Mouse (Mus musculus) embryonic facial prominence, embryonic 15.5 days (tissue): ENCODE measurements at regions not wholly inside any gene's neighbourhood (a gene's known extent, or its start where the extent isn't known, plus 50 kb on each side); places are given as distances from the start of the nearest gene placed in this dataset.

ENCODE experiments used
- ATAC-seq: fragments of 200-750 bp; cut with Nextera tagmentation; 2 replicates; pipeline ENCODE4 v1.8.0; 2017; ENCODE audit warnings: low read depth, moderate TSS enrichment; ENCODE audit not compliant: insufficient number of reproducible peaks, low FRiP score, low TSS enrichment
- H3K27ac ChIP-seq: fragments of 300-500 bp; sonication (generic); replicated peaks from 2 replicates; pipeline ENCODE4 v1.5.1; 2015; ENCODE audit warnings: mild to moderate bottlenecking, inconsistent platforms
- H3K27me3 ChIP-seq: fragments of 300-500 bp; sonication (generic); 2 replicates; pipeline ENCODE4 v1.6.1; 2015; ENCODE audit warnings: inconsistent platforms
- H3K36me3 ChIP-seq: fragments of 300-500 bp; sonication (generic); 2 replicates; pipeline ENCODE4 v1.6.1; 2015; ENCODE audit warnings: mild to moderate bottlenecking, inconsistent platforms
- H3K4me1 ChIP-seq: fragments of 300-500 bp; sonication (generic); 2 replicates; pipeline ENCODE4 v1.6.1; 2015; ENCODE audit warnings: inconsistent platforms
- H3K4me2 ChIP-seq: fragments of 300-500 bp; sonication (generic); replicated peaks from 2 replicates; pipeline ENCODE4 v1.6.1; 2015; ENCODE audit warnings: mild to moderate bottlenecking, inconsistent platforms
- H3K4me3 ChIP-seq: fragments of 300-500 bp; sonication (generic); replicated peaks from 2 replicates; pipeline ENCODE4 v1.5.1; 2015; ENCODE audit warnings: mild to moderate bottlenecking, inconsistent platforms
- H3K9ac ChIP-seq: fragments of 300-500 bp; sonication (generic); 2 replicates; pipeline ENCODE4 v1.6.1; 2015; ENCODE audit warnings: inconsistent platforms
- H3K9me3 ChIP-seq: fragments of 300-500 bp; sonication (generic); replicated peaks from 2 replicates; pipeline ENCODE4 v1.6.1; 2016; ENCODE audit warnings: inconsistent platforms
- WGBS: fragments of 180-500 bp; shearing (Covaris S2); methylation state at CpG from one replicate; pipeline ENCODE4 v1.1.7; 2015; 5-methylcytosine and 5-hydroxymethylcytosine counted together

DNA sequence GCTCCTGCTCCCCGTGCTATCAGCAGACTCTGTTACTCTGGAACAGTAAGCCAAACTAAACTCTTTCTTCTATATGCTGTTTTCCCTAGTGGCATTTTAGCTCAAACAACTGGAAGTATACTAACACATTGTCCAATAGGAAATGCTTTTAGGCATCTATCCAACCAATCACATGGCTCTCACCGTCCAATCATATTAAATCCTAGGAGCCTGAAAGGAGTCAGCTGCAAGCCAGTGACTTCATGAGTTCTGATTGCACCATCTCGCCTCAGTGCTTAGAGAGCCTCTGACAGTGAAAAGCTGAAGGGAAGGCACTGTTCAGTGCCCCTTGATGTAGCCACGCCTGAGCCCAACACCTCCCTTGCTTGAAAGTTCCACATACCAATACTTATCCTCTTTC is 221.0 kb upstream of the Tle3 start:
- no peaks in the 10 kb centered on the region for H3K4me1 ChIP-seq
- H3K4me3 ChIP-seq, result no peak overlapping the region
- peaks cover 55% of the 10 kb centered on the region for H3K27me3 ChIP-seq
- H3K9me3 ChIP-seq, result no peaks in the 10 kb centered on the region
- H3K27ac ChIP-seq, result no peak overlapping the region
- no peak overlapping the region for H3K4me2 ChIP-seq
- 79% methylated on average over 4 of the region's 4 CpGs for WGBS
- no peaks in the 10 kb centered on the region for H3K36me3 ChIP-seq
- no peak overlapping the region for H3K9ac ChIP-seq
- ATAC-seq, result no peak

DNA sequence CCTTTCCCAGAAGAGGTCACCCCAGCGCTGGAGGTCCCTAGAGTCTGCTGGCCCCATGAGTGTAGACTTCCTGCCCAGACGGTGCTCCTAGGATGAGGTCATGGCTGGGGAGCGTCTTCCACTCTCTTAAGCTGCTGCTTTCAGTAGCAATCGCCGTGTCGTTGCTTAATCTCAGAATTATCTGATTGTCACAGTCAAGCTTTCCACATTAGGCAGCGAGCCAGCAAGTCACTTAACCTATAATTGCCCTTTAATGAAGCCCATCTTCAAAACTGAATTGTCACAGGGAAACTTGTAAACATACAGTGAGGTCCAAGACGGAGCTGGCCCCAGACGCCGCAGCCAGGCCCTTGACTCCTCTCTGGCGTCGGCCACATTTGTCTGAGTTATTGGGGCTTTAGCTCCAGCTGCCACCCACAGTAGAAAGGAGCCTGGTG is 220.2 kb upstream of the Tle3 start:
- Histone ChIP-seq H3K9ac (no peak overlapping the region), H3K4me3 (no peak overlapping the region), H3K4me1 (no peaks in the 10 kb centered on the region), H3K27ac (no peak overlapping the region), H3K27me3 (peaks cover 57% of the 10 kb centered on the region), H3K36me3 (no peaks in the 10 kb centered on the region), H3K9me3 (no peaks in the 10 kb centered on the region), H3K4me2 (no peak overlapping the region)
- ATAC-seq, result no peak
- 42% methylated on average over 12 of the region's 12 CpGs for WGBS

DNA sequence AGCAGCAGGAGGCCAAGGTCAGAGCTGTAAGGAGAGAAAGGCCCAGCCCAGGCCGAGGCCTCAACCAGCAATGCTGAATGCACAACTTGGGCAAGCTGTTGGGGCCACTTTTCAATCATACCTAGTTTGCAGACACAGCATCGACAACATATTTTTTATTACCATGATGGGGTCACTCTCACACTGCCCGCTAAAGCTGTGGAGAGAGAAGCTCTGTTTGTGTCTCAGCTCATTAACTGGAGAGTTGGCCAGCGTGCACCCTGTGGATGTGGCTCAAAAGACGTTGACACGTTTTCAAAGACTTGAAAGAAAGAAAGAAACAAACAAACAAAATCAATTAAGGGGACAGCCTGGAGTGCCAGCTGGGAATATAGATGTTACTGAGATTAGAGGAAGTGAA is 217.4 kb upstream of the Tle3 start:
- WGBS, result 80% methylated on average over 6 of the region's 6 CpGs
- Histone ChIP-seq H3K27me3 (peaks cover 68% of the 10 kb centered on the region), H3K4me3 (no peak overlapping the region), H3K9me3 (no peaks in the 10 kb centered on the region), H3K27ac (no peak overlapping the region), H3K36me3 (no peaks in the 10 kb centered on the region), H3K9ac (no peak overlapping the region), H3K4me1 (peaks cover 10% of the 10 kb centered on the region; the same call in 1 of the 2 replicates), H3K4me2 (no peak overlapping the region)
- ATAC-seq, result no peak

DNA sequence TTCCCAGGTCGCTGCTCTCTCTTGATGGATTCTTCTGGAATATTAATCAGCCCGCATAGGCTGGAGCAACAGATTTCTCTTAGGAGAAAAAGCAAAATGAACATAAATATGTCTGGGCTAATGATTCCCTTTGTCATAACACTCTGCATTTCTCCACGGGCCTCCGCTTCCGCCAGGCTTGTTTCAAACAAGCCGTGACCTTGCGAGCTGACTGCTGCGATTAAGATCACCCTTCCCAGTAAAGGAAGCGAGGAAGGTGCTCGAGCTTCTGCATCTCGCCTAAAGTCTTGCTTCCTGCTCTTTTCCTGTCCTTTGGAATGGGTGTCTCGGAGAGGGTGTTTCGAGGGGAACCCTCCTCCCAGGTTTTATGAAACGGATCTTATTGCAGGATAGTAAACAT is 216.3 kb upstream of the Tle3 start:
- Histone ChIP-seq H3K27ac (no peak overlapping the region), H3K9ac (no peak overlapping the region), H3K9me3 (no peaks in the 10 kb centered on the region), H3K27me3 (peaks cover 71% of the 10 kb centered on the region), H3K36me3 (no peaks in the 10 kb centered on the region), H3K4me2 (no peak overlapping the region), H3K4me3 (no peak overlapping the region), H3K4me1 (peaks cover 12% of the 10 kb centered on the region; the same call in 1 of the 2 replicates)
- WGBS, result 54% methylated on average over 14 of the region's 14 CpGs
- no peak for ATAC-seq

DNA sequence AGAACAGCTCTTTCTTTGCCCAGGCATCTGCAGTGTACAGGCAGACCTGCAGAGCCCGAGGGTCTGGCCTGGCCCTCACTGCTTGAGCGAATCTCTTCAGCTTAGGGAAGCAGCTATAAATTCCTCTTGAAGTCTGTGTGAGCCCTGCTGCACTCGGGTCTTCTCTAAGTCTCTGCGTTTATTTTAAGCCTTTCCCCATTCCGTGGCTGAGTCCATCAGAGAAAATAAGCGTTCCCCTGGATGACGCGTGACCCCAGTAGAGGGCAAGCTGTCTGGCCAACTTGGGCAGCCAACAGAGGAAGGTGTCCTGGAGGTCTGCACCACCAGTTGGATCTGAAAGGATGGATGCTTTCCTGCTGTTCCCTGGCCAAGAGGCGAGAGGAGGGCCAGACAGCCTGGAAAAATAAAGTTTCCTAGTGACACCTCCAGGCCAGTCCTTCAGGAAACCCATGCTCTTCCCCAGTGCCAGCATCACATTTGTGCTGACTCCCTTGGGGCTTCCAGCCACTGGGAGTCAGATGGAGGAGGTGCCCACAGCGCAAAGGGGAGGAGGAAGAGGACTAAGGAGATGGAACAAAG is 213.9 kb upstream of the Tle3 start:
- WGBS, result 46% methylated on average over 10 of the region's 10 CpGs

DNA sequence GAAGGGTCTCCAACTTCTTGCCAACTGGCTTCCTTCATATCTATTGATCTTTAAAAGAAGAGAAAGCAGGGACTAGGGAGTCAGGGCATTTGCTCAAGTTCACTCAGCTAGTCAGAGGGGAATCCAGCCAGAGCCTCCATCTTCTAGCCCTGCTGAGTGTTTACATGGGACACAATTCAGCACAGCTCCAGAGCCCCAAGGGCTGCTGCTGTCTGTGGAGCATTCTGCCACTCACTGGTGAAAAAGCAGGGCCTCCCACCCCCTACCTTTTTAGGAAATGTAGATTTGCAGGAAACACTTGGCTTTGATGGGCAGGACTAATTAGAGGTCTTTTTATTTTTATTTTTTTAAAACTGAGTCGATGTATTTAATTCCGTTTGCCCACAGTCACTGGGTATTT is 213.0 kb upstream of the Tle3 start:
- H3K4me3 ChIP-seq, result no peak overlapping the region
- peaks cover 30% of the 10 kb centered on the region for H3K4me1 ChIP-seq
- no peak overlapping the region for H3K4me2 ChIP-seq
- no peak overlapping the region for H3K27ac ChIP-seq
- no peaks in the 10 kb centered on the region for H3K36me3 ChIP-seq
- peaks cover 76% of the 10 kb centered on the region for H3K27me3 ChIP-seq
- H3K9ac ChIP-seq, result no peak overlapping the region
- no peak for ATAC-seq
- no peaks in the 10 kb centered on the region for H3K9me3 ChIP-seq
- WGBS, result 56% methylated on average over 2 of the region's 2 CpGs

More for the DNA sequence above, 213.9 kb upstream of the Tle3 start:
- H3K36me3 ChIP-seq, result no peaks in the 10 kb centered on the region
- no peak overlapping the region for H3K4me3 ChIP-seq
- no peak overlapping the region for H3K4me2 ChIP-seq
- no peak overlapping the region for H3K27ac ChIP-seq
- peaks cover 78% of the 10 kb centered on the region for H3K27me3 ChIP-seq
- H3K9me3 ChIP-seq, result no peaks in the 10 kb centered on the region
- no peak overlapping the region for H3K9ac ChIP-seq
- no peak for ATAC-seq
- peaks cover 21% of the 10 kb centered on the region for H3K4me1 ChIP-seq

DNA sequence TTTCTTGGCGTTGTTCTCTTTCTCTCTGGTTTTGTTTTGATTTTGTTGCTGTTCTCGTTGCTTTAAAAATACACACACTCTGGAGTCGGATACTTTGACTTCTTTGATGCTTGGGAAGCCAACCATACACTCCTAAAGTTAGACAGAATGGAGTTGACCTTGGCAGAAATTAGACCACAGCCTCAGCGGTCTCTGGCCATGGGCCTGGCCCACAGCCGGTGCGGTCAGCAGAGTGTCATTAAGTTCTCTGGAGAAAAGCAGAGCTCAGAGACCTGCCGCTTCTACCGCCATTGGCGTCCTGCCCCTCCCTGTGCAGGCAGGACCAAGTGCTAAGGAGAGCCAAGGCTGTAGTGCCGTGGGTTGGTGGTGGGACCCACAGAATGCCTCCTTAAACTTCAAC is 212.6 kb upstream of the Tle3 start:
- Histone ChIP-seq H3K27me3 (peaks cover 72% of the 10 kb centered on the region), H3K9ac (no peak overlapping the region), H3K27ac (no peak overlapping the region), H3K4me1 (peaks cover 35% of the 10 kb centered on the region), H3K9me3 (no peaks in the 10 kb centered on the region), H3K4me2 (no peak overlapping the region), H3K36me3 (no peaks in the 10 kb centered on the region), H3K4me3 (no peak overlapping the region)
- ATAC-seq, result peak; percentile 40; the same call in 1 of the 2 replicates
- 77% methylated on average over 10 of the region's 10 CpGs for WGBS

DNA sequence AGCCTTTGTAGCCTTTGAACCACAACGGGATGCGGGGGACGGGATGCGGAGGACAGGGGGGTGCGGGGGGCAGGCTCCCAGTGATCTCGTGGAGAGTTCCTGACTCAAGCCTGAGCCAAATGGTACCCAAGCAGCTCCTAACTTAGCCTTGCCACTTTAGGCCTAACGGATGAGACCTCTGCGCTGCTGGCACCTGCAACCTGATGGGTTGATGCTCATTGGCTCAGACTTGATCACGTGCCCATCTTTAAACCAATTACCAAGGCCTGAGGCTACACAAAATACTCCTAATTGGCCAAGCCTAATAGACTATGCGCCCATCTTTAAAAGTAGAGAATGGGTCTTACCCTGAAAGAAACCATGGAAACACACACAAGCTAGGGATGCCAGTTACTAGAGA is 209.3 kb upstream of the Tle3 start:
- Histone ChIP-seq H3K27ac (no peak overlapping the region), H3K9me3 (no peaks in the 10 kb centered on the region), H3K4me3 (no peak overlapping the region), H3K36me3 (no peaks in the 10 kb centered on the region), H3K9ac (no peak overlapping the region), H3K27me3 (peaks cover 77% of the 10 kb centered on the region), H3K4me2 (peak overlapping the region; percentile 31; the same call in 1 of the 2 replicates), H3K4me1 (peaks cover 42% of the 10 kb centered on the region)
- 75% methylated on average over 10 of the region's 10 CpGs for WGBS
- no peak for ATAC-seq

DNA sequence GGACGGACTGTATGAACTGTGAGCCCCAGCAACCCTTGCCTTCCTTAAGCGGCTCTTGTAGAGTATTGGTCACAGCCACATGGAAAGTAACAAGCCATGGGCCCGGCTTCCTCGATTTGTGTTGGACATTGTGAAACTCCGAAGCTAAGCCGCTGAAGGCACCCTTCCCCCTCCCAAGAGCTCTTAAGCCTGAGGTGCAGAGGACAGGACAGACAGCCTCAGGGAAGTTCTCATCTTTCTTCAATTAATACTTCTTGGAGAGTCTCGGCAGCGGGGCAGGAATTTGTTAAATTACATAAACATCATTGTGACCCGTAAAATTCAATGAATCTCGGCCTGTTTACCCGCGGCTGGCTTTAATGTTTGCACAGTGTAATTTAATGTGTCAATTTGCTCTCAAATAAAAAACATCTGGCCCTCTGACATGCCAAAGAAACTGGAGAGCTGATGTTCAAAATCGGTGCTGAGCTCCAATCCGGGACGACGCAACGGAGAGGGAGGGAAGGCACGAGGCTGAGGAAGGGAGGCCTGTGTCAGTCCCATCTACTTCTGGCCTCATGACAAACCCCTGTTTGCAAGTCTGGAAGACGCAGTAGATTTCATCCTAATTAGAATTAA is 208.4 kb upstream of the Tle3 start:
- no peaks in the 10 kb centered on the region for H3K9me3 ChIP-seq
- H3K9ac ChIP-seq, result no peak overlapping the region
- H3K4me3 ChIP-seq, result no peak overlapping the region
- H3K4me2 ChIP-seq, result peak overlapping the region; percentile 31
- H3K4me1 ChIP-seq, result peaks cover 33% of the 10 kb centered on the region
- H3K27ac ChIP-seq, result peak overlapping the region; percentile 63
- ATAC-seq, result peak; percentile 74
- H3K27me3 ChIP-seq, result peaks cover 77% of the 10 kb centered on the region
- WGBS, result 12% methylated on average over 19 of the region's 19 CpGs
- H3K36me3 ChIP-seq, result no peaks in the 10 kb centered on the region

DNA sequence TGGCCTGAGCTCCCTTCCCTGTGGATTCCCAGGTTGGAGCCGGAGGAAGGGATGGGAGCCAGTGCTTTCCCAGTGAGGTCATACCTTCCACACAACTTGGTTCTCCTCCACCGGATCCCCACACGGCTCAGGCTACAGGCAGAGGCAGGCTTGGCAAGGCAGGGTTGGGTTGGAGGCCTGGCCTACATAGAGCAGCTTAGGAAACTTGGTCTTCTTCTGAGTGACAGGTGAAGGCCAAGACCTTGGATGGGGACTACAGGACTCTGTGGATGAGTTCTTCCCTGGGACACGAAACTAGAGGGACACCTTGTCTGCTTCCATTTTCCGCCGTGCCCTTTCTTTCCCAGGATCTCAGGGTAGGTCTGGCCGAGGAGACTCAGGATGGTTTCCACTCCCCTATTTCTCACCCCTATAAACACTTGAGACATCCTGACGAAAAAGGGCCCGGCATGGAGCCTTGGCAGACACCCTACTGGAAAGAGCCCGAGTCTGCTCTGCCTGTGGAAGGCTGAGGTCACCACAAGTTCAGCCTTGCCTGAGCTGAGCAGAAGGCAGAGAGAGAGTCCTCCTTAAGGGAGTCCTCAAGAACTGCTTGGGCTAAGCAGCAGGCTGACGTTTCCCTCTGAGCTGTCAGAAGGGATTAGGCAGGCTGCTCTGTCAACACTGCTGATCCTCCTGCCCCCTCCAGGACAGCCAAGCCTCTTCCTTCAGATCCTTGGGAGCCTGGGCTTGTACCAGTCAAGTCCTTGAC is 207.5 kb upstream of the Tle3 start:
- H3K27ac ChIP-seq, result peak overlapping the region; percentile 63
- no peaks in the 10 kb centered on the region for H3K36me3 ChIP-seq
- no peaks in the 10 kb centered on the region for H3K9me3 ChIP-seq
- H3K27me3 ChIP-seq, result peaks cover 76% of the 10 kb centered on the region
- H3K9ac ChIP-seq, result no peak overlapping the region
- peak; percentile 75 for ATAC-seq
- peaks cover 32% of the 10 kb centered on the region for H3K4me1 ChIP-seq
- 30% methylated on average over 11 of the region's 11 CpGs for WGBS
- no peak overlapping the region for H3K4me3 ChIP-seq
- H3K4me2 ChIP-seq, result 0 out of 2 replicates have a peak overlapping the region, but pooled peaks have one; percentile 12

DNA sequence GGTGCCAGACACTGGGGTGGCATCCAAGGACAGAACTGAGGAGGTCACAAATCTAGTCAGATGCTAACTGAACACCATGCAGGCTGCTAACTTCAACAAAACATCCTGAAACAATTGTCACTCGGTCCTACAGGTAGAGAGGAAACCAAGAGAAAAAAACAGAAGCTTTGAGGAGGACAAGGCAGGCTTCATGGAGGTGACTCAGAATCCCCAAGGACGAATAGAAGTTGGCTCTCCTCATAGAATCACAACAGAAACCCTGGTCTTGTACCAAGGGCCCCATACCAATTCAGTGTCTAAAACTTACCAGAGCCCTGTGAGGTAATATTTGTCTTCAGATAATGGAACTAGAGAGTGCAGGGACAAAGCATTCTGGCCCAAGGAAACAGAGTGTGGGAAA is 206.1 kb upstream of the Tle3 start:
- peaks cover 30% of the 10 kb centered on the region for H3K4me1 ChIP-seq
- H3K4me2 ChIP-seq, result no peak overlapping the region
- H3K27me3 ChIP-seq, result peaks cover 68% of the 10 kb centered on the region
- no peak overlapping the region for H3K9ac ChIP-seq
- 81% methylated on average over 2 of the region's 2 CpGs for WGBS
- H3K4me3 ChIP-seq, result no peak overlapping the region
- no peak for ATAC-seq
- no peaks in the 10 kb centered on the region for H3K9me3 ChIP-seq
- no peaks in the 10 kb centered on the region for H3K36me3 ChIP-seq
- no peak overlapping the region for H3K27ac ChIP-seq
